Mouse (Mus musculus): ENCODE results near the gene Slc43a2.

- TF ChIP-seq CTCF (IDR thresholded peaks at IDR 0.05) (no peak), EP300 (IDR thresholded peaks at IDR 0.05) (no peak; the same call in 1 of the 2 replicates)
Measured at GRCm38 (mm10) chr11:75550200-75550946, 18.9 kb downstream of the Slc43a2 start.

Measured in lung, postnatal 0 days (tissue).